Mouse (Mus musculus) retina, embryonic 14.5 days (tissue): ENCODE measurements around the gene Kptn.
A peak's percentile ranks its signal among the peaks of the same experiment; 100 is the strongest.

Experiments used
- DNase-seq: peaks from one replicate; pipeline ENCODE4 v3.0.0-alpha.2; 2015; ENCODE audit warnings: low spot score

Gene Kptn

GRCm38 (mm10) chr7:16161302-16161701 is 41.6 kb downstream of the Kptn start:
- DNase-seq: no peak

GRCm38 (mm10) chr7:16162036-16162435 is 42.3 kb downstream of the Kptn start:
- DNase-seq: no peak

GRCm38 (mm10) chr7:16172141-16172581 is 52.5 kb downstream of the Kptn start:
- peak; percentile 47 for DNase-seq

GRCm38 (mm10) chr7:16172586-16173140 is 53.0 kb downstream of the Kptn start:
- DNase-seq: no peak

GRCm38 (mm10) chr7:16173146-16173545 is 53.5 kb downstream of the Kptn start:
- DNase-seq: no peak

GRCm38 (mm10) chr7:16174597-16175541 is 55.2 kb downstream of the Kptn start, which contains the start of gene Meis3:
Meis3 (plus strand) TSS chr7:16175090.
- DNase-seq: peak; percentile 80

GRCm38 (mm10) chr7:16175542-16175931 is 55.8 kb downstream of the Kptn start:
- DNase-seq: no peak
